Mouse (Mus musculus) ovary, postnatal 14 days (tissue): ENCODE measurements around the gene Myo18b.

Experiments used
- DNase-seq: peaks from one replicate; pipeline ENCODE4 v3.0.0; 2022; ENCODE audit warnings: low spot score

Gene Myo18b

DNA sequence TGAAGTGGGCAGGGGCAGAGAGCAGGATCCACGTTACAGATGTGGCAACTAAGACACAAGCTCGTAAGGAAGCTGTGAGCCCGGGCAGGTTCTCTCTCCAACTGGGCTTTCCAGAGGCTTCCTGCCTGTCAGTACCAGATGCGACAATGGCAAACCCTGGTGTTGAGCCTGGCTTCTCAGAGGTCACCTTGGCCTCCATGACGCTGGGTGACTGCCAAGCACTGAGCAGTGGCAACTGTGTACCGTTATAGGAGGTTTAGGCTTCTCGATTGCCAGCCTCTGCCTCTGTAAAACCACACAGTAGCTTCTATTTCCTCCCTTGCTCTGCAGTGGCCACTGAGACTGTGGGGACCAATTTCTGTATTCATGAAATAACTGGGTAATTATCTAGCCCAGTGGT, 81.1 kb downstream of the Myo18b start:
- no peak for DNase-seq

DNA sequence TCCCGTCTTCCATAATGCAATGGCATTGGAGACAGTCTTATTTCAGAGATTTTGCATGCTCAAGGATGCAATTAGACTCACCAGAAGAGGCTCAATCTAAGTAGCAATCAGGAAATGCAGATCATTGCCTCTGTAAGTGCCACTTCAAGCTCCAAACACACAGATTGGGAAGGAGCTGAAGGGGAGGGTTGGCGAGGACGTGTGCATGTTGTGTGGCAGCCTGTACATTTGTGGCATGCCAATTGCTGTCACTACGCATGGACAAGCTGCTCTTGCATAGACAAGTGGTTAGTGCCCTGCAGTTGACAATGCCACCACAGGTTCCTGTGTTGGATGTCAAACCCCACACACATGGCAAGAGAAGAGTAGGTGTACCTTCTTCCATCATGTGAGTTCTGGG, 88.5 kb downstream of the Myo18b start:
- no peak for DNase-seq

- DNase-seq = no peak
Observed at GRCm38 (mm10) chr5:112796086-112796485, 100.1 kb downstream of the Myo18b start.

- DNase-seq = no peak
Observed at GRCm38 (mm10) chr5:112791792-112792780, 104.1 kb downstream of the Myo18b start.

DNA sequence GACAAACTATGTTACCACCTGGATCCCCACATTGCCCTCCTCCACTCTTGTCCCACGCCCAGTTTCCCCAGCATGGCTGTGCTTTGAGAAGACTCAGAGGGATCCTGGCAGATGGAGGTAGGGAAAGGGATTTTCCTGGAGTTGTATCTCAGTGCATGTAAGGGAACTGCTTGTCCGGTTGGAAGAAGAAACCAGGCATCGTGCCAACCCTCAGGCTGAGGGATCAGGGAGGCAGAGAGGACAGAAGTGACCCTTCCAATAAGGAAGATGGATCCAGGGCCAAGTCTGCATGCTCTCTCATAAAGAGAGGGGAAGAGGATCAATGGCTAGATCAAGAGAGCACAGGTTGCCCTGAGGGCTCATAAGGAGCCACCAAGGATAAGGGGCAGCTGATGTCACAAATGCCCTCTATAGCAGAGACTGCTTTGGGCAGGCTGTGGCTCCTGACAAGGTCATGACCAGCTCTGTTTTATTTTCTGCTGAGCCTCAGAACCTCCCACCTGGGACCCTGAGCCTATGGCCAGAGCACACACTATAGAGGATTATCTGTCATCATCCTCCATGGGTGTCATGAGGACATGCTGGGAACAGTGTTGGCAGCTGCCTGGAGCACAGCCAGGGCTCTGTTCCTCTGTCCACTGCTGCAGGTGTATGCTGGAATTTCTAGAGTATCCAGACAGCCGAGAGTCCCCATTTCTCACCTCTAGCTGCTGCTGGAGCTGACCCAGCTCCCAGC, 105.6 kb downstream of the Myo18b start:
- no peak for DNase-seq

GRCm38 (mm10) chr5:112788441-112788840, 107.7 kb downstream of the Myo18b start:
- no peak for DNase-seq

DNA sequence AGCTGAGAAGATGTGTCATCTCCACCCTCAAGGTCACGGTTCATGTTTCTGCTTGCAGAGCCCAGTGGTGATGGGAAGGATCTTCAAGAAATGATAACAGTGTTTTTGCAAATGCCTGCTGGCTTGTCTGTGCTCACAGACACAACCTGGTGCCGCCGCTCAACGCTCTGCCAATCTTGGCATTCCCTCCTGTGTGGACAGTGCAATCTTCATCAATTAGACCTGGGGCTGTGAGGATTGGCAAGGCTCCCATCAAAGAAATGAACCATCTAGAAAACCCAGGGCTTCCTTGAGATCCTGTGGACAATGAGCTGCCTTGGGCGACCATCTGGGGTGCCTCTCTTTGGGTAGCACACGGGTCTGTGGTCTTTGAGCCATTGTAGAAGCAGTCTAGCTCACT, 109.4 kb downstream of the Myo18b start:
- no peak for DNase-seq

GRCm38 (mm10) chr5:112786031-112786430, 110.1 kb downstream of the Myo18b start:
- no peak for DNase-seq

GRCm38 (mm10) chr5:112781719-112782118, 114.4 kb downstream of the Myo18b start:
- no peak for DNase-seq

- DNase-seq = no peak
Observed at GRCm38 (mm10) chr5:112781231-112781630, 114.9 kb downstream of the Myo18b start.

DNA sequence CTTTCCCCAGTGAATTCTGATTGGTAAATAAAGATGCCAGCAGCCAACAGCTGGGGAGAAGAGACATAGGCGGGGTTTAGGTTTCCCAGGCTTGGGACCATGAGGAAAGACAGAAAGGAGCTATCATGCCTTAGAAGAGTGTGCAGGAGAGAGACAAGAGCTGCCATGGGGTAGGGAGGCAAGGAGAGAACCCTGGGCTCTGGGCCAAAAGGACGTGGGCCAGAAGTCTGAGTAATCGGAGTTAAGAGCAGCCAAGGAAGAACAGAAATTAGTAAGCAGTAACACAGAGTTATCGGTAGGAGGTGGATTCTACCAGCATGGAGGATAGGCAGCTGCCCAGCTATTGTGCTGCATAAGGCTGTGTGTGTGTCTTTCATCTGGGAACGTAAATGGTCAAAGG, 115.8 kb downstream of the Myo18b start:
- peak; percentile 44 for DNase-seq

DNA sequence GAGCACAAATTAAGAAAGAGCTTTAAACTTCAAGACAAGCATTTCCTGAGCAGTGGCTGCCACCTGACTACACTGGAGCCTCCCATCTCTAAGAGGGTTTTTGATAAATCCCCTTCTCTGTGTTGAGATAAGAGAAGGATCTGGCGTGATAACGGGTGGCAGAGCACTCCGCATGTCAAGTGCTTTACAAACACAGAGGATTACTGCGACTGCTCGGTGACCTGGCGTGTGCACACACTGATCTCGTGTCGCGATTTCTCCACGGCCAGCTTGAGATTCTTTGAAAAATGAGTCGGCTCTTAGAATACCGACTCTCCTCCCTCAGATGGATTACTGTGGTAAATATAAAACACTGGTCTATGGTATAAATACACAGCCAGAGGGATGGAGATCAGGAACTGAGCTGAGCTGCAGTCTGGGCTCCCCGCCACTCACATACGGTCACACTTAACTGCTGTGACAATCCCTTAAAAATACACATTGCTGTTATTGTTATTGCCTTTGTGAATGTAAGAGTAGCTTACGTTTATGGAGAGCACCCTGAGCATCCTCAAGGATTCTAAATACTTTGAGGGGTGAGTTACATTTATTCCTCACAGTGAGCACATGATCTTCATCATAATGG, 119.3 kb downstream of the Myo18b start:
- no peak for DNase-seq

- DNase-seq = no peak
Observed at GRCm38 (mm10) chr5:112773429-112773828, 122.7 kb downstream of the Myo18b start.

DNA sequence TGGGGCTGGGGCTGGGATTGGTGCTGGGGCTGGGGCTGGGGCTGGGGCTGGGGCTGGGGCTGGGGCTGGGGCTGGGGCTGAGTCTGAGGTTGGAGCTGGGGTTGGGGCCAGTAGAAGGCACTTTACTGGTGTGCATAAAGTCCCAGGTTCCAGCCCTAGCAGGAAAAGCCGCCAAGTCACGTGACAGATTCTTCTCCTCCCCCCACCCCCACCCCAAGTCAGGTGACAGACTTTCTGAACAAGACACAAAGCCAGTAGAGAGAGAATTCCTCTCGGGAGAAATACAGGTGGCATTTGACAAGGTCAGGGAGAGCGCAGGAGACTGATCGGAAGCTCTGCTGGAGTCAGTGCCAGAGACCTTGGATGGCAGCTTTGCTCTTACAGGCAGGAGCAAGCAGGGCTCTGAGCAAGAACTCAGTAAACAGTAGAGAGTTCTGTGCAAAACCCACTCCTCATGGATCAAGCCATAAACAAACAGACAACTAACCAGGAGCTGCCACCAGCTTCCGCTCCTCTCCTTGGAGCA, 124.7 kb downstream of the Myo18b start:
- DNase-seq = no peak

GRCm38 (mm10) chr5:112769721-112770119, 126.4 kb downstream of the Myo18b start:
- DNase-seq = no peak

DNA sequence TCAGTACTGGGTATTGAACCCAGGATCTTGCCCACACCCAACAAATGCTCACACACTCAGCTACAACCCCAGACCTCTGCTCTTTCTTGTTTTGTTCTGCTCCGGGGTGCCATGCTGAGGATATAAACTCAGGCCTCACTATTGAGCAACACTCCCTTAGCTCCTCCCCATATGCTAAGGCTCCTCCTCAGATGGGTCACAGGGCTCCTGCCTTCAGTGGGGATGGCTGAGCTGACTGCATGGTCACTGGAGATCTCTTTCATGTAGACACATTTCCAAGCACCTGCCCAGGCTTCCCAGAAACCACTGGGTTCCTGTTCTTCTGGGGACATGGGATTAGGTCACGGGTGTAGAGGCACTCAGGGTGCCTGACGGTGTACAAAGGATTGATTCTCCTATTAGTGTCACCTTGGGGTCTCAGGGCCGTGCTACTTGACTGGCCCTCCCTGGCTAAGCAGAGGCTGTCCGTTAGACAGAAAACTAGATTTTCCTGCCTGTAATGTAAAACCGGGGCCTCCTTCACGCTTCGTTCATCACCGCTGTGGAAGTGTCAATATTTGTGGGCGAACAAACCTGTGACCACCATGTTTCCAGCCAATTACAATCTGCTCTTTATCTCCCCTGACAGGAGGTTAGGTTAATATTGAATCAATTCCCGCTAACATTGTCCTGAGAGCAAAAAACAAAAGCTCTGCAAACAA, 127.0 kb downstream of the Myo18b start:
- no peak for DNase-seq

DNA sequence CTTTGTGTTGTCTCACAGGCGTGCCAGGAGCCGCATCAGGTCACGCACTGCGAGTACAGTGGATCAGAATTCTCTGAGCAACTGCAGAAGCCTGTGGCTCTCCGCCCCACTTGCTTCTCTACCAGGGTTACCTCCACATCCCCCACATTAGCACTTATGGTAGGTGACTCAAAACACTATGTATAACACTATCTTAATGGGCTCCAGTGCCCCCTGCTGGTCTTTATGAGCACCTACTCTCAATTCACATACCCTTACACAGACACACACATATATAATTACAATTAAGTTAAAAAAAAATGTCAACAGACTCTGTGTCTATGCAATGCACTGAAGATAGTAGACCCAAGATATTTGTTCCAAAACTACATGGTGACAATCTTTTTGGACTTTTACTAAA, 127.6 kb downstream of the Myo18b start:
- no peak for DNase-seq

GRCm38 (mm10) chr5:112761415-112762075, 134.6 kb downstream of the Myo18b start:
- DNase-seq = no peak

DNA sequence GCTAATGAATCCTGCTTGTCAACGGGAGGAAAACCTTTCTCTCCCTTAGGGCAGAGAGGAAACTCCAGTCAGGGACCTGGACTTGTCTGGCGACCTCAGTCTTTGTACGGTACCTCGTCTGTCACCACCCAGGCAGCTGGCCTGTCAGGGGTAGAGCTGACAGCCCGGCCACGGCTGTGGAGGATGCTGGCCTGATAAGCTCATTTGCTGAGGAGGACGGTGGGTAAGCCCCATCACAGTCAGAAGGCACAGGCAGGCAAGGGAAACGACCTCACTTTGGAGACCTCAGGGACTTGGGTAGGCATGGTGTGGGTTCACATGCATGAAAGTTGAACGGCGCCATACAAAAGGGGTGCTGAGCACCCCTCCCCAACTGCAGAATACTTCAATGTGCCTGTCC, 140.6 kb downstream of the Myo18b start:
- DNase-seq = no peak

- DNase-seq = no peak
Observed at GRCm38 (mm10) chr5:112749634-112750033, 146.5 kb downstream of the Myo18b start.

- no peak for DNase-seq
Observed at GRCm38 (mm10) chr5:112748001-112748719, 148.0 kb downstream of the Myo18b start.
